Mouse (Mus musculus): Measurements from ENCODE around the gene Selplg.

Selplg gene

GRCm38 (mm10) chr5:113771213-113772162 lies 61.0 kb downstream of the Selplg start:
- peak; percentile 93 for DNase-seq (ENCODE audit: low read depth, low spot score)

DNA sequence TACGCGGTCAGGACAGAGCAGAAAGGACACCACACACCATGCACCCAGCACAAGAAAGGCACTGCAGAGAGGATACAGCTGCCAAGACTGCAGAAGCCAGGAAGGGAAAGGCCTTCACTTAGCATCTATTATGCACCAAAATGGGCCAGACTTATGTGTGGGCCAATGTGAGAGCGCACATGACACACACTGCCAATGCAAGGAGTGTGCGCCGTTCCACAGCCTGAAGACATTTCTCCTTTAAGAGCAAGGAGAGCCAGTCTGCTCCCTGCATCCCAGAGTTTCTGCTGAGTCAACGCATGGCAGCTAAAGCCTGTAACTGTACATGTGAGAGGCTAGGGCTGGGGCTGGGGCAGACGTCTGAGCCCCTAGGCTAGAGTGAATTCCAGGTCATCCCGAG lies 63.6 kb downstream of the Selplg start:
- DNase-seq (ENCODE audit: low read depth, low spot score), result peak; percentile 27

Data from R1 (cell line).